Mouse (Mus musculus) liver, embryonic 13.5 days (tissue): ENCODE results near the gene Ubl4b. TPM values are rescaled to one million over a fixed set of nuclear protein-coding genes. Genes with fewer than 3 reads are reported as not detected.
A peak's percentile ranks its signal among the peaks of the same experiment; 100 is the strongest.

Experiments
- ATAC-seq: fragments of 200-750 bp; cut with Nextera tagmentation; 2 replicates; pipeline ENCODE4 v1.8.0; 2017; ENCODE audit warnings: low read depth, mild to moderate bottlenecking, moderate number of reproducible peaks, moderate library complexity
- DNase-seq: peaks from one replicate; pipeline ENCODE4 v3.0.0; 2022
- H3K27ac ChIP-seq: fragments of 300-500 bp; sonication (generic); 2 replicates; pipeline ENCODE4 v1.5.1; 2015; ENCODE audit warnings: moderate library complexity, mild to moderate bottlenecking, inconsistent platforms
- H3K27me3 ChIP-seq: fragments of 300-500 bp; sonication (generic); 2 replicates; pipeline ENCODE4 v1.6.1; 2015; ENCODE audit warnings: mild to moderate bottlenecking, inconsistent platforms
- H3K36me3 ChIP-seq: fragments of 300-500 bp; sonication (generic); 2 replicates; pipeline ENCODE4 v1.6.1; 2015; ENCODE audit warnings: mild to moderate bottlenecking, inconsistent platforms
- H3K4me1 ChIP-seq: fragments of 300-500 bp; sonication (generic); replicated peaks from 2 replicates; pipeline ENCODE4 v1.6.1; 2015; ENCODE audit warnings: inconsistent platforms
- H3K4me2 ChIP-seq: fragments of 300-500 bp; sonication (generic); 2 replicates; pipeline ENCODE4 v1.6.1; 2015; ENCODE audit warnings: inconsistent platforms, mild to moderate bottlenecking, moderate library complexity
- H3K4me3 ChIP-seq: fragments of 300-500 bp; sonication (generic); replicated peaks from 2 replicates; pipeline ENCODE4 v1.5.1; 2015; ENCODE audit warnings: mild to moderate bottlenecking, inconsistent platforms
- H3K9ac ChIP-seq: fragments of 300-500 bp; sonication (generic); 2 replicates; pipeline ENCODE4 v1.6.1; 2015; ENCODE audit warnings: mild to moderate bottlenecking, inconsistent platforms
- H3K9me3 ChIP-seq: fragments of 300-500 bp; sonication (generic); replicated peaks from 2 replicates; pipeline ENCODE4 v1.6.1; 2016; ENCODE audit warnings: inconsistent platforms
- WGBS: fragments of 180-500 bp; shearing (Covaris S2); methylation state at CpG from one replicate; pipeline ENCODE4 v1.1.7; 2015; ENCODE audit not compliant: insufficient replicate concordance; 5-methylcytosine and 5-hydroxymethylcytosine counted together
- polyA plus RNA-seq: library from polyadenylated mRNA; unstranded; fragments of >200 nt; fragmentation: Nextera tagmentation; extraction: Ambion mirVana; gene quantifications from 2 replicates; pipeline ENCODE4 v1.2.1, GENCODE M21; 2015

Ubl4b gene
- polyA plus RNA-seq, 1 experiment from 2014 or later, result not detected

DNA sequence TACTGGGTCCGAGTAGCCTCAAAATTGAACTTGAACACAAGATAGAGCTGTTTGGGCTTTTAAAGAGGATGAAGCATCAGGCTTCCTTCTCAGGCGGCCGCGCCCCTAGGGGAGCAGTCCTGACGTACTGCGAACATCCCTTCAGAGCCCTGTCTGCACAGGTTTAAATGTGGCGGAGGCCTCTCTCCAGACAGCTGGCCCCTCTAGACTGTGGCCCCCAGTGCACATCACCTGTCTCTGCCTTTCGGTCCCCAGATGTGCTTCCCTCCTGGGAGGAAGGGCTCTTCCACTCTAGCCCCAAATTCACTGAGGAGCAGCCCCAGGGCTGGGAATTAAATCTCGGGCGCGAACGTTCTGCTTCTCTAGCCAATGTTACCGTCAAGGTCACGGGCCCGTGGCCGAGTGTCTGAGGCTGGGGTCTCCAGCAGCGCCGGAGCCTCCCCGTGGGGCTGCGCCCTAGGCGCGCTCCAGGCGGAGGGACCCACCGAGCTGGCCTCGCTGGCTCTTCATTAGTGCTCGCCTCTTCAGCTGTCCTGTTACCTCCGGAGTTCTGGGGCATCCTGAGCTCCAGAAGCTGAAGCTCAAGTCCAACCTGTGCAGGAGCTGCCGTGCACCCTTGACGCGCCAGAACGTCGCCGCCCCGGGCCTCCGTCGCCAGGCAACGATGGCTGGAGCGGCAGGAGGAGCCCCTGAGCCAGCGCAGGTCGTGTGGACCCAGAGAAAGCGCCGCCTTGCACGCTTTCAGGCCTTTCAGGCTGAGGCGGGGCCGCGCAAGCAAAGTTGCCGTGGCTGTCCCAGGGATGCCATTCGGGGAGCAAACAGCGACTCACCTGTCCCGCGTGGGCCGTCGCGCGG lies 37.9 kb downstream of the Ubl4b start:
- WGBS, result 6% methylated on average over 55 of the region's 55 CpGs
- ATAC-seq, result no peak

DNA sequence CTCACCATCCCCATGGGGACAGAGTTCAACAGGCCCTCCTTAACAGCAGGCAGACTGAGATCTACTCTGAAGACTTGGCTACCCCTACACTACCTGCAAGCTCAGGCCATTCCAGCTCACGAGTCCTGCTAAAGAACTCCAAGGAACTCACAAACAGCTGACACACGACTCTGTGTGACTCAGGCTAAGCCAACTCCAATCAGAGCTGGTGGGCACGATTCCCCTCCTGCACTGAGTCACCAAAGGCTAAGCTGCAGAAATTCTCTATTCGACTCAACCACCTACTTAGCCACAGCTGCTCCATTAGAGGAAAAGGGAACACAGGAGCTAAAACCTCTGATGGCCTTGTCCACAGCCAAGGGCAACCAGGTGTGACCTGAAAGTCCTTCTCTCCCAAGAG lies 38.9 kb downstream of the Ubl4b start:
- Histone ChIP-seq H3K9me3 (no peaks in the 10 kb centered on the region), H3K27me3 (peaks cover 59% of the 10 kb centered on the region), H3K4me3 (no peak overlapping the region), H3K4me2 (no peak overlapping the region), H3K36me3 (no peaks in the 10 kb centered on the region), H3K4me1 (no peaks in the 10 kb centered on the region), H3K27ac (no peak overlapping the region), H3K9ac (no peak overlapping the region)
- no peak for ATAC-seq
- DNase-seq, result no peak
- 34% methylated on average over 4 of the region's 4 CpGs for WGBS

More for the DNA sequence above, 37.9 kb downstream of the Ubl4b start:
- no peak overlapping the region for H3K9ac ChIP-seq
- no peaks in the 10 kb centered on the region for H3K4me1 ChIP-seq
- no peaks in the 10 kb centered on the region for H3K9me3 ChIP-seq
- H3K36me3 ChIP-seq, result no peaks in the 10 kb centered on the region
- H3K27ac ChIP-seq, result no peak overlapping the region
- no peak for DNase-seq
- peak overlapping the region; percentile 41 for H3K4me3 ChIP-seq
- H3K27me3 ChIP-seq, result peaks cover 61% of the 10 kb centered on the region
- H3K4me2 ChIP-seq, result peak overlapping the region; percentile 56

DNA sequence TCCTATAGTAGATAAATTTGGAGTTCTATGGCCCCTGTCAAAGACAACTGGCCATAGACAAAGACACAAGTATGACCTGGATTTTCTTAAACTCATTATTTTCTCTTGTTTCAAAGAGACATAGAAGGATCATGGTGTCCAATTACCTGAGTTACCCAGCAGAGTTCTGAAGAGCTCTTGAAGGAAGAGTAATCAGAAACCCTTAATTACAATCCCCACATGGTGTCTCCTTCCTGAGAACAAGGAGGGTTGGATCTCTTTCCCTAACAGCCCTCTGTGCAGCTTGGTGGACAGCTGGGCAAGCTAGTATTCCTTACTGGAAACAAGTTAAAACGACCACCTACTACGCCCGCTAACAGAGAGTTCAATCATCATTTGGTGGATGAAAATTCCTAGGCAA lies 43.5 kb downstream of the Ubl4b start:
- H3K27me3 ChIP-seq, result peaks cover 23% of the 10 kb centered on the region
- DNase-seq, result no peak
- no peak overlapping the region for H3K27ac ChIP-seq
- WGBS, result 72% methylated on average over 3 of the region's 3 CpGs
- no peak overlapping the region for H3K4me2 ChIP-seq
- H3K9ac ChIP-seq, result no peak overlapping the region
- H3K36me3 ChIP-seq, result no peaks in the 10 kb centered on the region
- no peaks in the 10 kb centered on the region for H3K9me3 ChIP-seq
- no peak for ATAC-seq
- H3K4me3 ChIP-seq, result no peak overlapping the region
- H3K4me1 ChIP-seq, result no peaks in the 10 kb centered on the region

DNA sequence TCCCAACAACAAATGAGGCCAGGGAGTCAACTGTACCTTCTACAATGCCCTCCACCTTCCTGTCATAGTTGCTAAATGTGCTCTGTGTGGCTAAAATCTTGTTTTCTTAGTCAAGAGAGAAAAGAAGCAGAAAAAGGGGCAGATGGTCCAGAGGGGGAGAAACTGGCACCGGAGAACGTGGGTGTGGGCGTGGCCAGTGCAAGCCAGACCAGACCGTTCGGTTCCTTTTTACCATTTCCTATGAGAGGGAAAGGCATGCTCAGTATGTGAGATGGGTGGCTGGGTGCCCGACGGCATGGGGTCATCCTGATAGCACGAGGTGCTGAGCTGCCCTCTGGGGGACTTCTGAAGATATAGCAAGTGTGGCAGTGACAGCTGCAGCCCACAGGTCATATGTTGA lies 46.2 kb downstream of the Ubl4b start:
- Histone ChIP-seq H3K9me3 (no peaks in the 10 kb centered on the region), H3K36me3 (no peaks in the 10 kb centered on the region), H3K9ac (no peak overlapping the region), H3K4me2 (no peak overlapping the region), H3K27me3 (no peaks in the 10 kb centered on the region), H3K27ac (no peak overlapping the region), H3K4me3 (no peak overlapping the region), H3K4me1 (no peaks in the 10 kb centered on the region)
- ATAC-seq, result no peak
- WGBS, result 49% methylated on average over 8 of the region's 8 CpGs
- no peak for DNase-seq

DNA sequence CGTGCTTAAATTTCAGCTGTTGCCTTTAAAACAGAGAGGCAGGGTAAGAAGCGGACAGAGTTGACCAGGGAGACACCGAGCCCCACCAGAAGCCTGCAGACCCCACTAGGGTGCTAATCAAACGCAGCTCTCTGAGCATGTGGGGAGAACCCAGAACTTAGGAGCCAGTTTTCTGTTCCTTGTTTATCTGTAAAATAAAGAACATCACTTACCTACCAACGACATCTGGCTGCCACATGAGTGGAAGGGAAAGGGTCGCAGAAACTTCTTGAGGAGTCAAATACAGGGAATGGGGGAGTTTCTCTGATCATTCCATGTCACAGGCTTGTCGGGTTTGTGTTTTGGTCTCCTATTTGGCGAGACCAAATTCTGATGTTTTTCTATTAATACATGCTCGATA lies 46.9 kb downstream of the Ubl4b start:
- no peaks in the 10 kb centered on the region for H3K36me3 ChIP-seq
- H3K4me1 ChIP-seq, result no peaks in the 10 kb centered on the region
- H3K27me3 ChIP-seq, result no peaks in the 10 kb centered on the region
- H3K4me3 ChIP-seq, result no peak overlapping the region
- ATAC-seq (no peak), DNase-seq (no peak)
- no peaks in the 10 kb centered on the region for H3K9me3 ChIP-seq
- no peak overlapping the region for H3K27ac ChIP-seq
- H3K9ac ChIP-seq, result no peak overlapping the region
- WGBS, result 65% methylated on average over 9 of the region's 9 CpGs
- no peak overlapping the region for H3K4me2 ChIP-seq

GRCm38 (mm10) chr3:107506531-107506930 lies 48.3 kb downstream of the Ubl4b start:
- Histone ChIP-seq H3K27ac (no peak overlapping the region), H3K27me3 (no peaks in the 10 kb centered on the region), H3K36me3 (no peaks in the 10 kb centered on the region), H3K4me3 (no peak overlapping the region), H3K4me1 (no peaks in the 10 kb centered on the region), H3K9me3 (no peaks in the 10 kb centered on the region), H3K4me2 (no peak overlapping the region), H3K9ac (no peak overlapping the region)
- DNase-seq (no peak), ATAC-seq (no peak)
- 55% methylated on average over 4 of the region's 4 CpGs for WGBS

DNA sequence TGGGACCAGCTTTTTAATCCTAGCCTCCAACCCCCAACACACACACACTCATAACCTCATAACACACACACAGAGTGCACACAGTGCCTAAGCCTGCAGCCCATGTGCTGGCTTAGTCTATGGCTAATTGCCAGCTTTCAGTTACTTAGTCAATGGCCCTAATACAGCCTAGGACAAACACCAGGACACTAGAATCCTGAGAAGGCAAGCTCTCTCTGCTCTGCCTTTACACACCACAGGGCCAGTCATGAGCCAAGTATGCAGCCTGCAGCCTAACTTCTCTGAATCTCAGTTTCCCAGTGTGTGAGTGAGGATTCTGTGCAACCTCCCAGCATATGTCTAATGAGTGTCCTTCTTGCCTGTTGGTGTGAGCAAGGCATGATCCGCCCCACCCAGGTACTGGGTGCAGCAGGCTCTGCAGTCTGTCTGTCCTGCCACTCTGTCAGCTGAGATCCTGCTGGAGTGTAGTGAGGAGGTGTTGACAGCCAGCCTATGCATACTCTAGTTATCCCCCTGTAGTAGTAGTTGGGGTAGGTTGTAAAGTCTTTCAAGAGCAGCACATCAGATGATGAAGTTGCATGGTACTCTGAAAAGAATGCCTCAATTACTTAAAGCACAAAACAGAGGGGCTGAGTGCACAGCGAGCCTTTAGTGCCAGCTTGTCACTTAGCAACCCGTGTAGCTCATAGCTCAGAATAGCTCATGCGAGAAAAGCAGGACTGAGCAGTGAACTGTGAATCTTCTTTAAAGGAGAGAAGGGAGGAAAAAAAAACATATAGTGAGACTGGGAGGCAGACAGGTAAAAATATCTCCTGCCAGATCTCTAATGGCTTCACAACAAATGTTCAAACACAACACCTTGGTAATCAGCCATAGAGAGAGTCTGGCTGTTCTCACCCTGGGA lies 49.2 kb downstream of the Ubl4b start:
- DNase-seq (no peak), ATAC-seq (no peak)
- no peak overlapping the region for H3K4me3 ChIP-seq
- H3K4me2 ChIP-seq, result no peak overlapping the region
- no peaks in the 10 kb centered on the region for H3K36me3 ChIP-seq
- H3K9ac ChIP-seq, result no peak overlapping the region
- H3K4me1 ChIP-seq, result no peaks in the 10 kb centered on the region
- H3K27me3 ChIP-seq, result no peaks in the 10 kb centered on the region
- H3K27ac ChIP-seq, result no peak overlapping the region
- no peaks in the 10 kb centered on the region for H3K9me3 ChIP-seq
- WGBS, result 67% methylated on average over 4 of the region's 4 CpGs

- Histone ChIP-seq H3K27ac (no peak overlapping the region), H3K27me3 (no peaks in the 10 kb centered on the region), H3K4me3 (no peak overlapping the region), H3K4me1 (no peaks in the 10 kb centered on the region), H3K4me2 (no peak overlapping the region), H3K9me3 (no peaks in the 10 kb centered on the region), H3K9ac (no peak overlapping the region), H3K36me3 (no peaks in the 10 kb centered on the region)
- WGBS, result 30% methylated on average over 1 of the region's 1 CpGs
- DNase-seq (no peak), ATAC-seq (no peak)
These were observed 50.3 kb downstream of the Ubl4b start for GRCm38 (mm10) chr3:107504542-107504941.

GRCm38 (mm10) chr3:107503716-107504115 lies 51.2 kb downstream of the Ubl4b start:
- ATAC-seq, result no peak
- DNase-seq, result no peak
- Histone ChIP-seq H3K27me3 (no peaks in the 10 kb centered on the region), H3K4me2 (no peak overlapping the region), H3K9ac (no peak overlapping the region), H3K9me3 (no peaks in the 10 kb centered on the region), H3K27ac (no peak overlapping the region), H3K4me1 (no peaks in the 10 kb centered on the region), H3K36me3 (no peaks in the 10 kb centered on the region), H3K4me3 (no peak overlapping the region)
- WGBS, result 42% methylated on average over 2 of the region's 2 CpGs
